22 mouse cellular contexts compared by ENCODE assay signal in the genomic region with DNA sequence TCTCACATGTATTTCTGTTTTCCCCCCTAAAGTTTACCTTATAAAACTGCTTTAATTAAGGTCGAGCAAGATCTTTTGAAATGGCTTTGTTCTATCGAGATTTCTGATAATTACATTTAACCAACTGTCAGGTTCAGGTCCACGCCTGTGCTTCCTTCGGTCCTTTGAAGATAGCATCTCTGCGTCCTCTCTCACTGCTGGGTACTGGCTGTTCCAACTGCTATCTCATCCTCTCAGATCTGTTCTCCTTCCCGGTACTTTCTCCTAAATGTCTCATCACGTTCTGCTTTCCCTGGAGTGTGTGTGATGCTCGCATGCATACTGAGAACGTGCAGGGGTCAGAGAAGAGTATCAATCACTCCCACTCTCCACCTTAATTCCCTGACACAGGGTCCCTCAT.
DNase-seq lines count a peak whose midpoint lies in the region; ATAC-seq and TF ChIP-seq lines count a peak whose summit lies in the region.
"Had no signal": no experiment of that assay in that cellular context is flagged by ENCODE, and none has a peak within 500 bp of the region (broad histone marks: within the 10 kb centered on the region; RNA-seq: fewer than 3 reads in every experiment).

No protein-coding gene starts in this region.

- TF ChIP-seq POLR2A in lung, adult 2 months (IDR thresholded peaks at IDR 0.05; ENCODE audit: borderline replicate concordance, extremely low read depth, low read depth, low read length), result no peak

- no peaks in the 10 kb centered on the region for H3K9me3 ChIP-seq in lung, postnatal 0 days (ENCODE audit: low read length)
- H3K9me3 ChIP-seq in ES-E14 (ENCODE audit: control insufficient read depth, insufficient read depth, low read depth, low read length), result no peaks in the 10 kb centered on the region
- H3K9me3 ChIP-seq: G1E had no signal

- H3K27ac ChIP-seq in lung, postnatal 0 days (ENCODE audit: low read length), result no peak overlapping the region; the same call in 1 of the 2 replicates
- H3K27ac ChIP-seq in ES-E14 (ENCODE audit: insufficient read depth, low read depth, low read length, poor library complexity, severe bottlenecking), result peak overlapping the region; percentile 15; the same call in 1 of the 2 replicates

- in situ Hi-C loops in ES-E14 (cut with MboI; ENCODE audit: low sequenced_read_pairs in 2 of 2, unreplicated experiment in 2 of 2), result no loop called here

- no peak overlapping the region for H3K4me3 ChIP-seq in lung, postnatal 0 days (ENCODE audit: low read depth, low read length)
- H3K4me3 ChIP-seq in lung, adult 2 months (replicated peaks; ENCODE audit: extremely low read depth, low read depth, low read length), result no peak overlapping the region
- no peak overlapping the region for H3K4me3 ChIP-seq in ES-E14 (ENCODE audit: insufficient read depth in 1 of 2, low read depth in 1 of 2, low read length in 2 of 2, poor library complexity in 1 of 2, severe bottlenecking in 1 of 2)

- TF ChIP-seq EP300 in lung, postnatal 0 days (IDR thresholded peaks at IDR 0.05), result peak; percentile 95

- no peak for TF ChIP-seq CTCF in lung, postnatal 0 days (IDR thresholded peaks at IDR 0.05)
- no peak for TF ChIP-seq CTCF in lung, adult 2 months (IDR thresholded peaks at IDR 0.05; ENCODE audit: insufficient read depth, low read length)

- 34% methylated on average over 9 of the region's 9 CpGs for WGBS in lung, postnatal 0 days
- 34% methylated on average over 9 of the region's 9 CpGs for WGBS in lung, adult 2 months

- H3K4me2 ChIP-seq in lung, postnatal 0 days (replicated peaks; ENCODE audit: low read depth, low read length), result no peak overlapping the region

- ATAC-seq in lung, postnatal 0 days, result peak; percentile 50; the same call in 1 of the 2 replicates
- ATAC-seq: activated CD4-positive, CD25-positive, alpha-beta regulatory T cell, adult 4 months; CD4-positive, CD25-positive, alpha-beta regulatory T cell, adult 4 months; Patski had no signal

- H3K9ac ChIP-seq in lung, postnatal 0 days (replicated peaks; ENCODE audit: low read depth), result no peak overlapping the region
- H3K9ac ChIP-seq in ES-E14 (ENCODE audit: insufficient read depth, low read depth, low read length, poor library complexity, severe bottlenecking), result no peak overlapping the region

- no peak for DNase-seq in lung, postnatal 0 days (ENCODE audit: low spot score)
- no peak for DNase-seq in lung, postnatal 4 days
- peak; percentile 57 for DNase-seq in lung, postnatal 25 days (ENCODE audit: low spot score)
- DNase-seq in lung, adult 2 months, result no peak
- DNase-seq in lung, postnatal 36 days, result peak; percentile 57
- no peak for DNase-seq in lung, postnatal 14 days
- no peak for DNase-seq in ES-E14 (ENCODE audit: low read depth, low spot score)
- DNase-seq in spleen, adult 12 weeks (ENCODE audit: low spot score), result no peak
- DNase-seq: adrenal gland, adult 2 months; adrenal gland, adult 8-10 months; adrenal gland, postnatal 10 days; adrenal gland, postnatal 14 days; adrenal gland, postnatal 25 days; adrenal gland, postnatal 36 days; B cell, adult 2 months; cerebellum, adult 11 months; cerebellum, adult 11-12 months; cerebellum, adult 18-20 months had no signal

- no peaks in the 10 kb centered on the region for H3K27me3 ChIP-seq in lung, postnatal 0 days (replicated peaks; ENCODE audit: insufficient read depth, low read length)

- no peaks in the 10 kb centered on the region for H3K36me3 ChIP-seq in lung, postnatal 0 days (ENCODE audit: insufficient read depth, low read length)
- H3K36me3 ChIP-seq in ES-E14 (ENCODE audit: control insufficient read depth, insufficient read depth, low read length, poor library complexity, severe bottlenecking), result no peaks in the 10 kb centered on the region
- H3K36me3 ChIP-seq: G1E had no signal

- H3K4me1 ChIP-seq in lung, postnatal 0 days (ENCODE audit: insufficient read depth, low read depth, low read length), result 0 out of 2 replicates have a peak, but pooled peaks cover 4% of the 10 kb centered on the region
- H3K4me1 ChIP-seq in lung, adult 2 months (ENCODE audit: control insufficient read depth, insufficient read depth, low read length), result 0 out of 2 replicates have a peak, but pooled peaks cover 2% of the 10 kb centered on the region
- H3K4me1 ChIP-seq in ES-E14 (ENCODE audit: control insufficient read depth in 2 of 2, insufficient read depth in 2 of 2, low read length in 2 of 2, poor library complexity in 1 of 2), result no peaks in the 10 kb centered on the region

TF ChIP-seq in ES-E14, 5 proteins besides CTCF, POLR2A, EP300 and RAD21:
- TF ChIP-seq ZC3H11A (IDR thresholded peaks at IDR 0.05; ENCODE audit: borderline replicate concordance, low read depth, low read length) (no peak), MAFK (IDR thresholded peaks at IDR 0.05; ENCODE audit: insufficient read depth, low read depth, low read length) (no peak), ZNF384 (IDR thresholded peaks at IDR 0.05; ENCODE audit: low read depth, low read length) (no peak), HCFC1 (IDR thresholded peaks at IDR 0.05; ENCODE audit: borderline replicate concordance, insufficient read depth, low read length) (no peak), CHD2 (IDR thresholded peaks at IDR 0.05; ENCODE audit: low read depth, low read length) (no peak)

Comparison
In these comparisons a context has a peak if more than half of its experiments do, and no peak if none do; other contexts are left out.
1. DNase-seq: peak in lung, postnatal 25 days (single experiment) and lung, postnatal 36 days (single experiment); none in lung, postnatal 0 days (single experiment), lung, postnatal 4 days (0 of 2), lung, adult 2 months (single experiment), lung, postnatal 14 days (single experiment), ES-E14 (single experiment) and spleen, adult 12 weeks (single experiment).